Mouse (Mus musculus) intestine, postnatal 0 days (tissue): ENCODE results near the gene Arvcf. TPM values are rescaled to one million over a fixed set of nuclear protein-coding genes. Genes with fewer than 3 reads are reported as not detected.

Experiments
- ATAC-seq: fragments of 200-750 bp; cut with Nextera tagmentation; 2 replicates; pipeline ENCODE4 v1.8.0; 2017; ENCODE audit warnings: mild to moderate bottlenecking, moderate TSS enrichment, moderate library complexity
- H3K27ac ChIP-seq: fragments of 300-500 bp; sonication (generic); 2 replicates; pipeline ENCODE4 v1.5.1; 2014; ENCODE audit warnings: mild to moderate bottlenecking, low read depth, low read length, moderate library complexity
- H3K27me3 ChIP-seq: fragments of 300-500 bp; sonication (generic); replicated peaks from 2 replicates; pipeline ENCODE4 v1.6.1; 2014; ENCODE audit warnings: low read length, mixed read lengths; ENCODE audit not compliant: control insufficient read depth, insufficient read depth
- H3K36me3 ChIP-seq: fragments of 300-500 bp; sonication (generic); 2 replicates; pipeline ENCODE4 v1.6.1; 2014; ENCODE audit warnings: mild to moderate bottlenecking, moderate library complexity; ENCODE audit not compliant: control insufficient read depth, insufficient read depth
- H3K4me1 ChIP-seq: fragments of 300-500 bp; sonication (generic); replicated peaks from 2 replicates; pipeline ENCODE4 v1.6.1; 2014; ENCODE audit warnings: antibody characterized with exemption, low read length, mixed read lengths; ENCODE audit not compliant: control insufficient read depth, insufficient read depth
- H3K4me2 ChIP-seq: fragments of 300-500 bp; sonication (generic); replicated peaks from 2 replicates; pipeline ENCODE4 v1.6.1; 2014; ENCODE audit warnings: low read depth, mild to moderate bottlenecking, moderate library complexity
- H3K4me3 ChIP-seq: fragments of 300-500 bp; sonication (generic); 2 replicates; pipeline ENCODE4 v1.5.1; 2014; ENCODE audit warnings: low read depth, low read length
- H3K9ac ChIP-seq: fragments of 300-500 bp; sonication (generic); 2 replicates; pipeline ENCODE4 v1.6.1; 2014; ENCODE audit warnings: mild to moderate bottlenecking, low read depth, low read length
- H3K9me3 ChIP-seq: fragments of 300-500 bp; sonication (generic); 2 replicates; pipeline ENCODE4 v1.6.1; 2016; ENCODE audit warnings: mixed run types; ENCODE audit not compliant: control insufficient read depth
- CTCF ChIP-seq: sonication (generic); IDR thresholded peaks from 2 replicates; pipeline ENCODE4 v1.5.1; 2016; ENCODE audit warnings: low read depth, mild to moderate bottlenecking, control low read depth, antibody characterized with exemption, moderate library complexity
- WGBS: fragments of 180-500 bp; shearing (Covaris S2); extraction: QIAGEN DNeasy Blood & Tissue Kit; methylation state at CpG from one replicate; pipeline ENCODE4 v1.1.7; 2014; 5-methylcytosine and 5-hydroxymethylcytosine counted together
- polyA plus RNA-seq: library from polyadenylated mRNA; unstranded; fragments of >200 nt; fragmentation: Nextera tagmentation; extraction: Ambion mirVana; gene quantifications from 2 replicates; pipeline ENCODE4 v1.2.1, GENCODE M21; 2015

Gene Arvcf
- polyA plus RNA-seq, 1 experiment from 2014 or later = 9.6 TPM

- Histone ChIP-seq H3K27me3 (no peaks in the 10 kb centered on the region), H3K36me3 (peaks cover 14% of the 10 kb centered on the region), H3K9ac (peak overlapping the region; percentile 80), H3K27ac (peak overlapping the region; percentile 79), H3K4me3 (peak overlapping the region; percentile 75), H3K4me2 (peak overlapping the region; percentile 87), H3K9me3 (no peaks in the 10 kb centered on the region), H3K4me1 (peaks cover 8% of the 10 kb centered on the region; the same call in 1 of the 2 replicates)
- TF ChIP-seq CTCF = no peak
- no peak for ATAC-seq
- WGBS = 13% methylated on average over 10 of the region's 10 CpGs
Measured at GRCm38 (mm10) chr16:18425475-18426214, 77.7 kb downstream of the Arvcf start.

DNA sequence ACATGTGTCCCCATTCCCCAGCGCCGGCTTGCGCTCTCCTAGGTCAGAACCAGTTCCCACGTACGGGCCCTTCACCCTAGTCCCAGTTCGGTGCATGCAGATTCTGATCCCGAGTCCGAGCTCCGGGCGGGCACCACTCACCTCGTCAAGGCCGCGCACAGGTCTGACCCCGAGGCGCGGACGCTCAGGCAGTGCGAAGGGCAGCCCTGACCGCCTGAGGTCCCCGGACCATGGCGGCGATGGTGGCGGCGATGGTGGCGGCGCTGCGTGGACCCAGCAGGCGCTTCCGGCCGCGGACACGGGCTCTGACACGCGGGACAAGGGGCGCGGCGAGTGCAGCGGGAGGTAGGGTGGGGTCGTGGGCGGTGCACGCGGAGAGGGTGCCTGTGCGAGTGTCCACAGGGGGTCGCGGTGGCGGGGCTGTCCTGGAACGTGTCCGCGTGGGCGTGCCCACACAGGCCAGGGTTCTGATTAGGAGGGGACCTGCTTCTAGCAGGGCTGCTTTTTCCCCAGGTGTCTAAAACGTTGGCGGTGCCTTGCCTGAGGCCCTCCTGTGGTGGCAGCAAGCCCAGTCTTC, 78.3 kb downstream of the Arvcf start, which contains the start of gene Txnrd2:
TSS of gene Txnrd2 (plus strand) at position 170 of the 577 bp plus-strand sequence.
- Histone ChIP-seq H3K27ac (peak within 1 kb of the TSS; percentile 79), H3K4me1 (peaks cover 8% of the 10 kb centered on the region; the same call in 1 of the 2 replicates), H3K4me3 (peak within 1 kb of the TSS; percentile 75), H3K9ac (peak within 1 kb of the TSS; percentile 80), H3K36me3 (peaks cover 14% of the 10 kb centered on the region), H3K4me2 (peak within 1 kb of the TSS; percentile 87), H3K27me3 (no peaks in the 10 kb centered on the region), H3K9me3 (no peaks in the 10 kb centered on the region)
- TF ChIP-seq CTCF = peak; percentile 81
- under 1% methylated on average over 52 of the region's 52 CpGs for WGBS
- ATAC-seq = peak; percentile 76

GRCm38 (mm10) chr16:18426802-18427280, 78.9 kb downstream of the Arvcf start, which contains the start of gene Comt:
Comt (minus strand) TSS chr16:18426852.
- H3K9ac ChIP-seq = peak within 1 kb of the TSS; percentile 80
- H3K27ac ChIP-seq = peak within 1 kb of the TSS; percentile 79
- H3K4me1 ChIP-seq = peaks cover 8% of the 10 kb centered on the region; the same call in 1 of the 2 replicates
- H3K27me3 ChIP-seq = no peaks in the 10 kb centered on the region
- TF ChIP-seq CTCF = no peak
- H3K9me3 ChIP-seq = no peaks in the 10 kb centered on the region
- H3K4me2 ChIP-seq = peak within 1 kb of the TSS; percentile 87
- H3K4me3 ChIP-seq = peak within 1 kb of the TSS; percentile 75
- ATAC-seq = no peak
- WGBS = 52% methylated on average over 5 of the region's 5 CpGs
- H3K36me3 ChIP-seq = peaks cover 14% of the 10 kb centered on the region

- Histone ChIP-seq H3K27ac (no peak overlapping the region), H3K9me3 (no peaks in the 10 kb centered on the region), H3K9ac (no peak overlapping the region), H3K27me3 (no peaks in the 10 kb centered on the region), H3K4me3 (no peak overlapping the region), H3K4me1 (peaks cover 8% of the 10 kb centered on the region; the same call in 1 of the 2 replicates), H3K4me2 (no peak overlapping the region), H3K36me3 (0 out of 2 replicates have a peak, but pooled peaks cover 4% of the 10 kb centered on the region)
- TF ChIP-seq CTCF = no peak
- no peak for ATAC-seq
- 74% methylated on average over 5 of the region's 5 CpGs for WGBS
Measured at GRCm38 (mm10) chr16:18428011-18428515, 80.1 kb downstream of the Arvcf start.

- no peak for TF ChIP-seq CTCF
- H3K9ac ChIP-seq = no peak overlapping the region
- no peak overlapping the region for H3K27ac ChIP-seq
- no peak overlapping the region for H3K4me2 ChIP-seq
- peaks cover 8% of the 10 kb centered on the region; the same call in 1 of the 2 replicates for H3K4me1 ChIP-seq
- H3K9me3 ChIP-seq = no peaks in the 10 kb centered on the region
- H3K27me3 ChIP-seq = no peaks in the 10 kb centered on the region
- 54% methylated on average over 7 of the region's 7 CpGs for WGBS
- no peak for ATAC-seq
- no peaks in the 10 kb centered on the region for H3K36me3 ChIP-seq
- H3K4me3 ChIP-seq = no peak overlapping the region
Measured at GRCm38 (mm10) chr16:18428516-18429042, 80.6 kb downstream of the Arvcf start.

- Histone ChIP-seq H3K4me1 (peaks cover 8% of the 10 kb centered on the region; the same call in 1 of the 2 replicates), H3K9me3 (no peaks in the 10 kb centered on the region), H3K36me3 (no peaks in the 10 kb centered on the region), H3K27ac (no peak overlapping the region; the same call in 1 of the 2 replicates), H3K4me3 (no peak overlapping the region), H3K4me2 (no peak overlapping the region), H3K27me3 (no peaks in the 10 kb centered on the region), H3K9ac (no peak overlapping the region)
- no peak for TF ChIP-seq CTCF
- 85% methylated on average over 8 of the region's 8 CpGs for WGBS
- ATAC-seq = no peak
Measured at GRCm38 (mm10) chr16:18429641-18430040, 81.7 kb downstream of the Arvcf start.
